Mouse (Mus musculus) heart, adult 2 months (tissue): ENCODE results near the gene Cacnb3.

Experiments
- CTCF ChIP-seq: fragments of 200-600 bp; IDR thresholded peaks from 2 replicates; pipeline ENCODE4 v1.8.1; 2022; ENCODE audit warnings: antibody characterized with exemption, mild to moderate bottlenecking, moderate library complexity
- EP300 ChIP-seq: fragments of 200-500 bp; IDR thresholded peaks from 2 replicates; pipeline ENCODE4 v1.6.1; 2011; ENCODE audit warnings: low read depth, low read length, control low read depth; ENCODE audit not compliant: insufficient read depth
- POLR2A ChIP-seq: fragments of 200-500 bp; IDR thresholded peaks from 2 replicates; pipeline ENCODE4 v1.6.1; 2011; ENCODE audit warnings: mild to moderate bottlenecking, low read depth, low read length, control low read depth; ENCODE audit not compliant: insufficient read depth

DNA sequence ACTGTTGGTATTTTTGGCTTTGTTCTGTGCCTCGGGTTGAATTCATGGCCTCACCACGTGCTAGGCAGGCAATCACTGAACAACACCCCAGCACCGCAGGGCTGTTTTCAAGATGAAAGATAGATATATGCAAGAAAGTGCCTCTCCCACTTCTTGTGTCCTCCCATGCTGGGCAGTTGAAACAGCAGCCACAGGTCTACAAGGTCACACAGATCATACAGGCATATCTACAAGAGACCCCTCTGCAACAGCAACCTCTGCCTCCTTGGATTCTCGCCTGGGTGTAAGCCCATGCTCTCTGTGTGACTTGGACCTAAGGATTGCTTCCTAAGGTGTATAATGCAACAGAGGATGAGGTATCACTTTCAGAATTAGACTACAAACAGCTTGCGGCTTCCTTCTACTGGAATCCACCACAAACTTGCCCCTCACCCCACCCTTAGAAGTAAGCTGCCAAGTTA lies 7.2 kb upstream of the Cacnb3 start:
- no peak for TF ChIP-seq CTCF
- no peak for TF ChIP-seq POLR2A
- TF ChIP-seq EP300 = no peak
